Comparison of ENCODE assay signal across 15 mouse cellular contexts in the genomic region with DNA sequence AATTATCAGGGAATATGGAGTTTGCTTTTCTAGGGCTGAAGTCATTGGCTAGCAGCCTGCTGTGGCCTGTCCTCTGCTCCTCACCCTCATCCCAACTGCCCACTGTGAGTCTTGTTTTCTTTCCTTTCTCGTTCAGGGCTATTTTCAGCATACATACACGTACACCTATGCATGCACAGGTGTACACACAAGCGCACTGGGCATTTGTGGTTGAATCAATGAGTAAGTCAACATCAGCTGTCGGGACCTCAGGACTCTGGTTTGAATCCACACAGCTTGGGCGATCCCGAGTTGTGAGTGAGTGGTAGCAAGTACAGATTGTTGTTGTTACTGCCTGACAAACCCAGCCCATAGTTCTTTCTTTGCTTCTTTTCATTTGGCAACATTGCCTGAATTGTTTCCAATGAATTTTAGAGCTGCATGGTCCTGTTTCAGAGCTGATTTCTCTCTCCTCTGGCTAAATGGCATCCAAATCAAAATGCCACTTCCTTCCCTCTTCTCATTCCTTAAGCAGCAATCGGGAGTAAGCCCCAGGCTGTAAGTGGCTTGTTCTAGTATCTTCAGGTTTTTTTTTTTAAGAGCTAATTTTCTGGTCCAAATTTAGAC.
"Had no signal": no experiment of that assay in that cellular context is flagged by ENCODE, and none has a peak within 500 bp of the region (broad histone marks: within the 10 kb centered on the region; RNA-seq: fewer than 3 reads in every experiment).

No protein-coding gene starts in this region.

- ATAC-seq: lung, postnatal 0 days had no signal

- H3K27me3 ChIP-seq: liver, embryonic 15.5 days; neural tube, embryonic 13.5 days had no signal

- H3K9ac ChIP-seq: liver, embryonic 15.5 days; neural tube, embryonic 13.5 days had no signal

- H3K4me3 ChIP-seq: left cerebral cortex, adult 2 months; limb, embryonic 10.5 days; liver, embryonic 15.5 days; midbrain, embryonic 10.5 days; neural tube, embryonic 13.5 days had no signal

- H3K36me3 ChIP-seq: limb, embryonic 10.5 days; liver, embryonic 15.5 days; midbrain, embryonic 10.5 days; neural tube, embryonic 13.5 days had no signal

- DNase-seq: kidney, adult 8-10 months; kidney, postnatal 25 days; lung, adult 2 months; lung, postnatal 36 days; midbrain, embryonic 14.5 days; right cerebral cortex, postnatal 25 days; thymus, adult 2 months; thymus, postnatal 25 days had no signal

- H3K4me1 ChIP-seq: neural tube, embryonic 13.5 days had no signal

- H3K4me2 ChIP-seq: liver, embryonic 11.5 days; liver, embryonic 15.5 days; neural tube, embryonic 13.5 days had no signal

- H3K9me3 ChIP-seq: limb, embryonic 10.5 days; liver, embryonic 15.5 days; midbrain, embryonic 10.5 days; neural tube, embryonic 13.5 days had no signal

- H3K27ac ChIP-seq: left cerebral cortex, adult 2 months; liver, embryonic 15.5 days; midbrain, embryonic 10.5 days; neural tube, embryonic 13.5 days had no signal
